In genomic region chr5:148994311-148994705, GRCm38 (mm10) we compare ENCODE assay signal across 8 mouse cellular contexts. TPM values are rescaled to one million over a fixed set of nuclear protein-coding genes. Genes with fewer than 3 reads are reported as not detected.
A peak's percentile ranks its signal among the peaks of the same experiment; 100 is the strongest.
DNase-seq lines count a peak whose midpoint lies in the region; ATAC-seq and TF ChIP-seq lines count a peak whose summit lies in the region.

No protein-coding gene starts in this region.

- DNase-seq in heart, adult 8-10 months (ENCODE audit: low spot score), result no peak
- no peak for DNase-seq in forebrain, postnatal 0 days
- DNase-seq in left cerebral cortex, postnatal 25 days (ENCODE audit: low spot score in 2 of 2), result no peak
- DNase-seq in gastrocnemius, postnatal 36 days, result no peak
- no peak for DNase-seq in embryo, embryonic 11 days

- H3K4me1 ChIP-seq in heart, embryonic 12.5 days (replicated peaks), result peaks cover 31% of the 10 kb centered on the region
- H3K4me1 ChIP-seq in ES-Bruce4 (ENCODE audit: control insufficient read depth, insufficient read depth, low read length), result peaks cover 2% of the 10 kb centered on the region
- H3K4me1 ChIP-seq in forebrain, postnatal 0 days (ENCODE audit: insufficient read depth), result peaks cover 12% of the 10 kb centered on the region; the same call in 1 of the 2 replicates
- peaks cover 8% of the 10 kb centered on the region; the same call in 1 of the 2 replicates for H3K4me1 ChIP-seq in liver, embryonic 16.5 days (ENCODE audit: control insufficient read depth, low read depth, low read length)

- H3K4me3 ChIP-seq in heart, embryonic 12.5 days, result peak overlapping the region; percentile 63
- peak overlapping the region; percentile 20; the same call in 1 of the 2 replicates for H3K4me3 ChIP-seq in ES-Bruce4 (ENCODE audit: low read depth, low read length)
- H3K4me3 ChIP-seq in forebrain, postnatal 0 days (ENCODE audit: low read depth, low read length), result peak overlapping the region; percentile 42
- H3K4me3 ChIP-seq in liver, embryonic 16.5 days (ENCODE audit: low read depth, low read length), result peak overlapping the region; percentile 61

- intact Hi-C loops in left cerebral cortex, postnatal 25 days (cut with DNase I), result loop anchor here (2.0 kb wide), 1 partner anchor 28 kb away; no protein-coding TSS in a partner anchor
- intact Hi-C loops in gastrocnemius, postnatal 36 days (cut with DNase I), result no loop called here

- H3K9me3 ChIP-seq in heart, embryonic 12.5 days (replicated peaks), result peaks cover 4% of the 10 kb centered on the region
- H3K9me3 ChIP-seq in ES-Bruce4 (replicated peaks; ENCODE audit: control insufficient read depth, insufficient read depth, low read length, poor library complexity, severe bottlenecking), result no peaks in the 10 kb centered on the region
- H3K9me3 ChIP-seq in forebrain, postnatal 0 days (ENCODE audit: low read length), result no peaks in the 10 kb centered on the region
- H3K9me3 ChIP-seq in liver, embryonic 16.5 days (replicated peaks; ENCODE audit: control insufficient read depth, low read length), result no peaks in the 10 kb centered on the region

- no peaks in the 10 kb centered on the region for H3K36me3 ChIP-seq in heart, embryonic 12.5 days
- no peaks in the 10 kb centered on the region for H3K36me3 ChIP-seq in ES-Bruce4 (ENCODE audit: control insufficient read depth, insufficient read depth, low read length, poor library complexity, severe bottlenecking)
- no peaks in the 10 kb centered on the region for H3K36me3 ChIP-seq in forebrain, postnatal 0 days (ENCODE audit: insufficient read depth)
- H3K36me3 ChIP-seq in liver, embryonic 16.5 days (ENCODE audit: control insufficient read depth, insufficient read depth), result no peaks in the 10 kb centered on the region

- ATAC-seq in heart, embryonic 12.5 days (ENCODE audit: insufficient number of reproducible peaks, low FRiP score), result no peak
- no peak for ATAC-seq in forebrain, postnatal 0 days
- ATAC-seq in liver, embryonic 16.5 days (ENCODE audit: low read depth), result no peak

- no peaks in the 10 kb centered on the region for H3K27me3 ChIP-seq in heart, embryonic 12.5 days (replicated peaks)
- H3K27me3 ChIP-seq in ES-Bruce4 (ENCODE audit: control insufficient read depth, insufficient read depth, low read length, poor library complexity, severe bottlenecking), result no peaks in the 10 kb centered on the region
- H3K27me3 ChIP-seq in forebrain, postnatal 0 days (ENCODE audit: insufficient read depth, low read length), result no peaks in the 10 kb centered on the region
- H3K27me3 ChIP-seq in liver, embryonic 16.5 days (ENCODE audit: control insufficient read depth, insufficient read depth, low read depth, low read length), result no peaks in the 10 kb centered on the region

- peak overlapping the region; percentile 78 for H3K9ac ChIP-seq in heart, embryonic 12.5 days
- peak overlapping the region; percentile 24 for H3K9ac ChIP-seq in ES-Bruce4 (ENCODE audit: low read depth, poor library complexity, severe bottlenecking)
- peak overlapping the region; percentile 54; the same call in 1 of the 2 replicates for H3K9ac ChIP-seq in forebrain, postnatal 0 days
- H3K9ac ChIP-seq in liver, embryonic 16.5 days (ENCODE audit: low read depth, low read length), result peak overlapping the region; percentile 61

- TF ChIP-seq EP300 in ES-Bruce4 (IDR thresholded peaks at IDR 0.05; ENCODE audit: insufficient read depth, low read depth, low read length), result no peak

- TF ChIP-seq CTCF in ES-Bruce4 (IDR thresholded peaks at IDR 0.05; ENCODE audit: low read depth, low read length), result no peak
- no peak for TF ChIP-seq CTCF in forebrain, postnatal 0 days (IDR thresholded peaks at IDR 0.05; ENCODE audit: low read depth)

- peak overlapping the region; percentile 85 for H3K4me2 ChIP-seq in heart, embryonic 12.5 days
- peak overlapping the region; percentile 75 for H3K4me2 ChIP-seq in forebrain, postnatal 0 days (ENCODE audit: low read depth)
- peak overlapping the region; percentile 66 for H3K4me2 ChIP-seq in liver, embryonic 16.5 days (ENCODE audit: low read depth, low read length)

- peak overlapping the region; percentile 94 for H3K27ac ChIP-seq in heart, embryonic 12.5 days (ENCODE audit: poor library complexity, severe bottlenecking)
- H3K27ac ChIP-seq in ES-Bruce4 (ENCODE audit: insufficient read depth, low read length), result no peak overlapping the region
- peak overlapping the region; percentile 79 for H3K27ac ChIP-seq in forebrain, postnatal 0 days (ENCODE audit: low read depth, low read length)
- peak overlapping the region; percentile 39 for H3K27ac ChIP-seq in liver, embryonic 16.5 days (ENCODE audit: low read length)

- no peak for TF ChIP-seq POLR2A in ES-Bruce4 (IDR thresholded peaks at IDR 0.05; ENCODE audit: insufficient read depth, low read length)

- 64% methylated on average over 7 of the region's 7 CpGs for WGBS in heart, embryonic 12.5 days
- 40% methylated on average over 7 of the region's 7 CpGs for WGBS in forebrain, postnatal 0 days
- WGBS in liver, embryonic 16.5 days (ENCODE audit: insufficient replicate concordance), result 58% methylated on average over 7 of the region's 7 CpGs

RNA-seq across cellular contexts. Expression of gene Gm42791, which starts 0.6 kb away (rescaled TPM):
- polyA plus RNA-seq in heart, embryonic 12.5 days (2016; fragmentation: Nextera tagmentation; extraction: Ambion mirVana), result 0.45 TPM in 1 of 2 replicates, not detected in the other
- total RNA-seq in heart, adult 8-10 months (2022), result 1 to 10 TPM; 3.2 to 7.7 (median 7.3) TPM
- polyA plus RNA-seq in ES-Bruce4 (2011; ENCODE audit: insufficient read depth, insufficient read length, low read depth, missing spikeins), result 1.9 and 4.8 TPM in 2 replicates
- total RNA-seq in forebrain, postnatal 0 days (2014; rRNA removed), result not detected in 2 replicates
- 2.0 and 5.7 TPM in 2 replicates for polyA plus RNA-seq in forebrain, postnatal 0 days (2015; fragmentation: Nextera tagmentation; extraction: Ambion mirVana)
- 0.53 and 1.1 TPM in 2 replicates for polyA plus RNA-seq in liver, embryonic 16.5 days (2015; fragmentation: Nextera tagmentation; extraction: Ambion mirVana)
- 10 to 100 TPM; 17.8 to 18.5 TPM for total RNA-seq in left cerebral cortex, postnatal 25 days (2021)
- 1 to 10 TPM; 1.4 to 2.5 TPM for total RNA-seq in gastrocnemius, postnatal 36 days (2021)

Comparison
In these comparisons a context has a peak if more than half of its experiments do, and no peak if none do; other contexts are left out.
1. H3K9ac ChIP-seq: peak in every context shown above with its lines; median percentile 78 in heart, embryonic 12.5 days; 61 in liver, embryonic 16.5 days; 54 in forebrain, postnatal 0 days; 24 in ES-Bruce4.